Mouse (Mus musculus) ZHBTc4 (cell line): Measurements from ENCODE around the gene Lamtor5.

Experiments used
- DNase-seq: peaks from one replicate; pipeline ENCODE4 v3.0.0-alpha.2; 2011; ENCODE audit warnings: low read depth, low spot score

The Lamtor5 gene

GRCm38 (mm10) chr3:107278479-107279269 lies at the start of gene Lamtor5:
Gene Lamtor5 (plus strand): TSS chr3:107278858.
- DNase-seq, result peak; percentile 95

- DNase-seq, result no peak
Measured at GRCm38 (mm10) chr3:107229221-107229620, 49.4 kb upstream of the Lamtor5 start.

- no peak for DNase-seq
Measured at GRCm38 (mm10) chr3:107229822-107230221, 48.8 kb upstream of the Lamtor5 start.

GRCm38 (mm10) chr3:107230527-107230926 lies 48.1 kb upstream of the Lamtor5 start, which contains the start of gene A630076J17Rik:
Gene A630076J17Rik (plus strand): TSS chr3:107230614.
- no peak for DNase-seq

- no peak for DNase-seq
Measured at GRCm38 (mm10) chr3:107231202-107231601, 47.5 kb upstream of the Lamtor5 start.

- peak; percentile 84 for DNase-seq
Measured at GRCm38 (mm10) chr3:107233351-107233813, 45.3 kb upstream of the Lamtor5 start.

- DNase-seq, result no peak
Measured at GRCm38 (mm10) chr3:107233945-107234344, 44.7 kb upstream of the Lamtor5 start.

GRCm38 (mm10) chr3:107238051-107238450 lies 40.6 kb upstream of the Lamtor5 start:
- DNase-seq, result no peak

GRCm38 (mm10) chr3:107238471-107238980 lies 40.1 kb upstream of the Lamtor5 start:
- no peak for DNase-seq

GRCm38 (mm10) chr3:107239607-107240006 lies 39.1 kb upstream of the Lamtor5 start, which contains the start of gene Prok1:
Gene Prok1 (minus strand): TSS chr3:107239707.
- no peak for DNase-seq

GRCm38 (mm10) chr3:107241389-107242094 lies 37.1 kb upstream of the Lamtor5 start:
- peak; percentile 15 for DNase-seq

- no peak for DNase-seq
Measured at GRCm38 (mm10) chr3:107246876-107247275, 31.8 kb upstream of the Lamtor5 start.

- DNase-seq, result no peak
Measured at GRCm38 (mm10) chr3:107249042-107249441, 29.6 kb upstream of the Lamtor5 start.

- no peak for DNase-seq
Measured at GRCm38 (mm10) chr3:107250320-107250719, 28.3 kb upstream of the Lamtor5 start.

- DNase-seq, result no peak
Measured at GRCm38 (mm10) chr3:107252035-107252434, 26.6 kb upstream of the Lamtor5 start.

GRCm38 (mm10) chr3:107253925-107254324 lies 24.7 kb upstream of the Lamtor5 start:
- no peak for DNase-seq

GRCm38 (mm10) chr3:107255992-107256391 lies 22.7 kb upstream of the Lamtor5 start:
- no peak for DNase-seq

GRCm38 (mm10) chr3:107256724-107257123 lies 21.9 kb upstream of the Lamtor5 start:
- no peak for DNase-seq

- no peak for DNase-seq
Measured at GRCm38 (mm10) chr3:107257924-107258323, 20.7 kb upstream of the Lamtor5 start.

GRCm38 (mm10) chr3:107260956-107261850 lies 17.5 kb upstream of the Lamtor5 start:
- DNase-seq, result no peak

- no peak for DNase-seq
Measured at GRCm38 (mm10) chr3:107261851-107262165, 16.9 kb upstream of the Lamtor5 start.
